Mouse (Mus musculus): ENCODE data around the gene Il16. TPM values are rescaled to one million over a fixed set of nuclear protein-coding genes. Genes with fewer than 3 reads are reported as not detected.

Il16 gene
- polyA plus RNA-seq (2012; rRNA removed): 1.7 and 2.5 TPM in 2 replicates

DNA sequence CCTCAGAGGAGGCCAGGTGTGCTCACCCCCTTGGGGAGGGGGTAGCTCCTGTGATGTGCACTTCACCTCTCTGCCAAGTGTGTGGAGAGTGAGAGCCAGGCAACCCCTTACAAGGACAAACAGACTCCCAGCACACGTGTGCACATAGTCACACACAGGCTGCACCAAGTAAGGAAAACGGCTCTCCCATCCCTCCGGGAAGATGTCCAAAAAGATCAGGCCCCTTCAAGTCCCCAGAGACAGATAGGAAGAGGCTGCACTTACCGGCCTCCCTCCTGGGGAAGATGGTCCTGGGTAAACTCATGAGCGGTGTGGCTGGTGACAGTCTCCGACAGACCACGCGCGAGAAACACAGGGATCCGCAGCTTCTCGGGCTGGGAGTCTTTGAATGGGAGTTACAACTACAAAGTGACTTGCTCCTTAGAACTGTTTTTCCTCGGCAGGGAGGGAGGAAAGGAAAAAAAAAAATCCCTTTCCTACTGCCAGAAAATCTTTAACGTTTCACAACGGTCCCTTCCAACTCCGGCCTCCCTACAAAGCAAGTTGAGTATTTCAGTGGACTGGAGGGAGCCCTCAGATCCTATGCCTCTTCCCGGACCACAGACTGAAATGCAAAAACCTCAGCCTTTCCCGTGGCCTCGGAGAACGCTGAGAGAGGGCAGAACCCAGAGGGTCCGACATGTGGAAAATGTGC lies at the start of gene Il16:
Il16 (minus strand) TSS at position 314 of the 694 bp plus-strand sequence.

DNA sequence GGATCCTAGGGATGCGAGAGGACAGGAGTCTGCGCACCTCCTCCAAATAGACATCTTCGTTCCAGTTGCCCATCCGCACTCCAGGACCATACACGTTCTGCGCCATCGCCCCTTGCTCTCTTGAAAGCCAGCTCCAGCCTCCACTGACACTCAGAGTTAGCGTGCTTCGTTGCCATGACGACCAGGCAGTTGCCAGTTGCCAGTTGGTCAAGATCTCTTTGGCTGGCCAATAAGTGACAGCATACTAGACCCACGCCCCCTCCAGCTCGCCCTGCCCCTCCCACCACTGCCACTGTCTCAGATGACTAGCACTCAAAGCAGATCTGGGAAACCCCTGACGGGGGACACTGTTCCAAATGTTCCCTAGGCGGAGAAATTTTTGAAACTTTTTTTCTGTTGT lies 49.2 kb upstream of the Il16 start, which contains the start of gene Cfap161:
Cfap161 (minus strand) TSS at position 176 of the 400 bp plus-strand sequence.

DNA sequence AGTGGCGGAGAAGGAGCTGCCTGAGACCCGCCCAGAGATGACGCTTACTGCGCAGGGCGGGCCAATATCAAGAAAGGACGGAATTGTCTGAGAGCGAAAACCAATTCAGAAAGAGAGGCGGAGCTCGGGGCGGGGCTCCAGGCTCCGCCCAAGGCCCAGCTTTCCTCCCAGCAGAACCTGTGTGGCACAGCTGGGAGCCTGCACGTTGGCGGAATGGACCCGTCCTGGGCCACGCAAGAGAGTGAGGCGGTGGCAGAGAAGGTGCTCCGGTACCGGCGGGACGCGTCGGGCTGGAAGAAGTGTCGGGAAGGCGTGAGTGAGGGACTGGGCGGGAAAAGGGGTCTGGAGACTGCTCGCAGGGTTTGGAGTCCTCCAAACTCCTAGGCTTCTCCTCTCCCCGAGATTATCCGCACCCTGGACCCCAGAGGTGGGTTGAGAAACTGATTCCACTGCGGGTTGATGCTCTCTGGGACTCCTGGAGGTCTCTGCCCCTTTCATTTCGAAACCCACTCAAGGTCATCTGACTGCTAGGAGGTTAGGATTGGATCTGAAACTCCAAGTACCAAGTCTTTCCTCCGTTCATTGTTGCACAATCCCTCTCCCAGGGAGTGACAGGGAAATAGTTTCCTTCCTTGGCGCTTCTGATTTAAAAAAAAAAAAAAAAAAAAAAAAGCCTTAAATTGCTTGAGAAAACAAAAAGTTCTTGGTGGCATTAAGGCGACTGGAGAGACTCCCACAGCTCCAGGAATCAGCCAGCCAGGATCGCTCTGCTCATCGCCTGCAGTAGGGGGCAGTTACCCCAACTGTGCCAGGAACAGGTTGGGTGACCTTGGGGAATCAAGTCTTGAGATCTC lies 113.5 kb downstream of the Il16 start, which contains the start of gene Stard5:
Stard5 (plus strand) TSS at position 132 of the 854 bp plus-strand sequence.

Other genes with a start within 250 kb of the Il16 start
- 0.16 and 0.28 TPM in 2 replicates for gene Tmc3, start 160.8 kb downstream of the Il16 start, polyA plus RNA-seq (2012; rRNA removed)
- 5.7 and 6.3 TPM in 2 replicates for gene Stard5, start 113.8 kb downstream of the Il16 start, polyA plus RNA-seq (2012; rRNA removed)
- not detected in 2 replicates for gene Cfap161, start 49.2 kb upstream of the Il16 start, polyA plus RNA-seq (2012; rRNA removed)
- gene Tlnrd1, start 138.6 kb upstream of the Il16 start, polyA plus RNA-seq (2012; rRNA removed): 13.3 and 15.1 TPM in 2 replicates
- gene Mesd, start 138.7 kb upstream of the Il16 start, polyA plus RNA-seq (2012; rRNA removed): 13.1 TPM in 2 replicates

Data from liver, embryonic 14 days (tissue).